Mouse (Mus musculus) kidney, adult 2 months (tissue): ENCODE measurements around the gene Ncoa3. TPM values are rescaled to one million over a fixed set of nuclear protein-coding genes. Genes with fewer than 3 reads are reported as not detected.

Experiments
- DNase-seq: peaks from one replicate; pipeline ENCODE4 v3.0.0; 2021
- H3K27ac ChIP-seq: fragments of 200-500 bp; 2 replicates; pipeline ENCODE4 v1.5.1; 2012; ENCODE audit warnings: low read depth, low read length, control low read depth, inconsistent platforms; ENCODE audit not compliant: insufficient read depth
- H3K27me3 ChIP-seq: fragments of 200-500 bp; replicated peaks from 2 replicates; pipeline ENCODE4 v1.6.1; 2012; ENCODE audit warnings: mild to moderate bottlenecking, moderate library complexity, low read length, inconsistent platforms; ENCODE audit not compliant: control insufficient read depth, insufficient read depth
- H3K36me3 ChIP-seq: fragments of 200-500 bp; 2 replicates; pipeline ENCODE4 v1.6.1; 2012; ENCODE audit warnings: mild to moderate bottlenecking, moderate library complexity, low read length, inconsistent platforms; ENCODE audit not compliant: control insufficient read depth, insufficient read depth
- H3K4me1 ChIP-seq: fragments of 200-500 bp; 2 replicates; pipeline ENCODE4 v1.6.1; 2011; ENCODE audit warnings: low read length; ENCODE audit not compliant: control insufficient read depth, insufficient read depth
- H3K4me3 ChIP-seq: fragments of 200-500 bp; 2 replicates; pipeline ENCODE4 v1.5.1; 2011; ENCODE audit warnings: mild to moderate bottlenecking, low read depth, low read length, control low read depth; ENCODE audit not compliant: insufficient read depth
- CTCF ChIP-seq: fragments of 200-500 bp; conservative IDR thresholded peaks from 2 replicates; pipeline ENCODE4 v1.5.1; 2011; ENCODE audit warnings: low read depth, mild to moderate bottlenecking, control low read depth, low read length, moderate library complexity, mixed read lengths; ENCODE audit not compliant: insufficient read depth, insufficient read length
- POLR2A ChIP-seq: fragments of 200-500 bp; IDR thresholded peaks from one replicate; pipeline ENCODE4 v1.6.1; 2011; ENCODE audit warnings: low read depth, low read length, control low read depth
- WGBS: fragments of 180-500 bp; shearing (Covaris S2); methylation state at CpG from one replicate; pipeline ENCODE4 v1.1.7; 2018; 5-methylcytosine and 5-hydroxymethylcytosine counted together
- polyA plus RNA-seq: library from polyadenylated mRNA; depleted of rRNA; stranded (reverse); fragments of >200 nt; gene quantifications from 2 replicates; pipeline ENCODE4 v1.2.3, GENCODE M21; 2012

Gene Ncoa3
- polyA plus RNA-seq, 1 experiment, result 36.3 TPM

DNA sequence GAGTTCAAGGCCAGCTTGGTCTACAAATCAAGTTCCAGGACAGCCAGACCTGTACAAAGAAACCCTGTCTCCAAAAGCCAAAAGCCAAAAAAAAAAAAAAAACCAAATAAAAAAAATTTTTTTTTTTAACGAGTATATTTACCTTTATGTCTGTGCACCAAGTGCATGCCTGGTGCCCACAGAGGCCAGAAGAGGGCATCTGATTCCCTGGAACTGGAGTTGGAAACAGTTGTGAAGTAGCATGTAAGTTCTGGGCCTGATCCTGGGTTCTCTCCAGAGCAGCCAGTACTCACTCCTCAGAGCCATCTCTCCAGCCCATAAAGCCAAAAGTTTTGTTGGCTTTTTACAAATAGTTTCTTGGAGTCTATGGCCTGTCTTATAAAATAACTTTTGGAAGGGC, 10.6 kb downstream of the Ncoa3 start:
- Histone ChIP-seq H3K4me1 (peaks cover 39% of the 10 kb centered on the region), H3K4me3 (no peak overlapping the region), H3K27me3 (no peaks in the 10 kb centered on the region), H3K27ac (no peak overlapping the region), H3K36me3 (no peaks in the 10 kb centered on the region)
- WGBS, result 34% methylated on average over 1 of the region's 1 CpGs
- no peak for TF ChIP-seq POLR2A
- TF ChIP-seq CTCF, result peak; percentile 54
- DNase-seq, result no peak

- TF ChIP-seq POLR2A (no peak), CTCF (0 out of 2 replicates have a peak, but pooled peaks have one; percentile 13)
- peak; percentile 75 for DNase-seq
- H3K4me3 ChIP-seq, result no peak overlapping the region
- H3K36me3 ChIP-seq, result no peaks in the 10 kb centered on the region
- 35% methylated on average over 6 of the region's 6 CpGs for WGBS
- no peak overlapping the region; the same call in 1 of the 2 replicates for H3K27ac ChIP-seq
- H3K27me3 ChIP-seq, result no peaks in the 10 kb centered on the region
- H3K4me1 ChIP-seq, result peaks cover 45% of the 10 kb centered on the region
Measured at GRCm38 (mm10) chr2:166007046-166007445, 14.6 kb downstream of the Ncoa3 start.

- H3K36me3 ChIP-seq, result no peaks in the 10 kb centered on the region; the same call in 1 of the 2 replicates
- 48% methylated on average over 8 of the region's 8 CpGs for WGBS
- DNase-seq, result no peak
- TF ChIP-seq CTCF, result no peak
- no peak for TF ChIP-seq POLR2A
- peaks cover 49% of the 10 kb centered on the region for H3K4me1 ChIP-seq
- H3K27ac ChIP-seq, result peak overlapping the region; percentile 1; the same call in 1 of the 2 replicates
- no peak overlapping the region for H3K4me3 ChIP-seq
- H3K27me3 ChIP-seq, result no peaks in the 10 kb centered on the region
Measured at GRCm38 (mm10) chr2:166008558-166009392, 16.3 kb downstream of the Ncoa3 start.

DNA sequence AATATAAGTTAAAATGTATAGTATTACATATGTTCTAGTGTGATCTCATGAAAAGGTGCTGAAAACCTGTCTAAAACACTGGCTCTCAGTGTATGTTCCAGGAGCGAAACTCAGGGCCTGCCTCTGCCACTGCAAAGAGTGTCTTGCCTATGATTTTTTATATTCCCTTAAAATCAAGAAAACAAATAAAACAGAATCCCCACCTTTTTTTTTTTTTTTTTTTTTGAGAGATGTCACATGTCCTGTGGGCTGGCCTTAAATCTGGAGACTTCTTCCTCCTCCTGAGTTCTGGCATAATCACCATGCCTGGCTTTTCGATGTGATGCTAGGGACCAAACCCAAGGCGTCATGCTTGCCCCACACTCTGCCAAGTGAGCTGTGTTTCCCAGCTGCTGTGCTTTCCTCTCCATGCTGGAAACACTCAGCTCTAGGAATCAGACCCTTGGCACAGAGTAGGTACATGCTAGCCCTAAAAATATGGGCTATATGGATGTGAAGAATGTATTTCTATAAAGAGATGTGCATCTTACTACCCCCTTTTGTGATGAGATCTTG, 17.0 kb downstream of the Ncoa3 start:
- Histone ChIP-seq H3K27ac (peak overlapping the region; percentile 6), H3K4me1 (peaks cover 50% of the 10 kb centered on the region), H3K4me3 (no peak overlapping the region), H3K36me3 (no peaks in the 10 kb centered on the region; the same call in 1 of the 2 replicates), H3K27me3 (no peaks in the 10 kb centered on the region)
- WGBS, result 46% methylated on average over 3 of the region's 3 CpGs
- DNase-seq, result no peak
- TF ChIP-seq CTCF (no peak), POLR2A (no peak)

DNA sequence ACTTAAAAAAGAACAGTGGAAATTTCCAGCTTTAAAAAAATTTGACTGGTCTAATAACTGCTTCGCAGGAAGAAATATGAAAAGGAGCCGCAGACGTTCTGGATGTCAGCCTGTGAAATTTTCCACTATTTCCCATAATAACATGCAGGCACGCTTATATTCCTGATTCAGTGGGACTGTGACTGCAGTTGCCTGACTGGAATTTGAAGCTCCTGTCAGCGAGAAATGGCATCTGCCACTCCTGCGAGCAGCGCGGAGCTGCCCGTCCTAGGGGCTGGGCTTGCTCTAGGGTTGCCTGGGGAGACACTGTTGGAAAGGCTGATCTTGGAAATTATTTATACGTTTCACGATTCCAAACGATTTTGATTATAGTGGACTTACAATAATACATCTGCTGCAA, 17.9 kb downstream of the Ncoa3 start:
- DNase-seq, result peak; percentile 60
- Histone ChIP-seq H3K4me1 (peaks cover 53% of the 10 kb centered on the region), H3K4me3 (no peak overlapping the region), H3K27me3 (no peaks in the 10 kb centered on the region), H3K36me3 (no peaks in the 10 kb centered on the region; the same call in 1 of the 2 replicates), H3K27ac (peak overlapping the region; percentile 61; the same call in 1 of the 2 replicates)
- TF ChIP-seq POLR2A, result no peak
- TF ChIP-seq CTCF, result no peak
- WGBS, result 34% methylated on average over 12 of the region's 12 CpGs

- peaks cover 51% of the 10 kb centered on the region for H3K4me1 ChIP-seq
- WGBS, result 62% methylated on average over 3 of the region's 3 CpGs
- H3K4me3 ChIP-seq, result no peak overlapping the region
- no peaks in the 10 kb centered on the region; the same call in 1 of the 2 replicates for H3K36me3 ChIP-seq
- H3K27ac ChIP-seq, result peak overlapping the region; percentile 62
- no peak for DNase-seq
- H3K27me3 ChIP-seq, result no peaks in the 10 kb centered on the region
- TF ChIP-seq POLR2A (no peak), CTCF (no peak)
Measured at GRCm38 (mm10) chr2:166011422-166011821, 19.0 kb downstream of the Ncoa3 start.

DNA sequence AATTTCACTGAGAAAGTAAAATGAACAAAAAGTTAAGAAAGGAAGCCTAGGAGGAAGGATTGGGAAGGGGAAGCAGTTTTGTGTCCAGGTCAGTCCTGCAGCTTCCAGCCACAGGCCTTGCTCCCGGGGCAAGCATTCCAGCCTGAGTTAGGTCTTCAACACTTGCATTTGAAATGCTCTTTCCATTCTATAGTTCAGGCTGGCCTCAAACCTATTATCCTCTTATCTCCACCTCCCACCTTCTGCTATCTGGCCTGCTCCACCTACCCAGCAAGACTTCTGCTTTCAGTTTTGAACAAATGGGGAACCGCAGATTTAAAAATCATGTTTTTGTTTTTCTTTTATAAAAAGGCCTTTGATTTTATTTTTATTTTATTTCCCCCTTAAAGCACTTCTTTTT, 19.7 kb downstream of the Ncoa3 start:
- Histone ChIP-seq H3K27ac (peak overlapping the region; percentile 62), H3K4me3 (no peak overlapping the region), H3K4me1 (peaks cover 50% of the 10 kb centered on the region), H3K36me3 (no peaks in the 10 kb centered on the region; the same call in 1 of the 2 replicates), H3K27me3 (no peaks in the 10 kb centered on the region)
- DNase-seq, result no peak
- no peak for TF ChIP-seq CTCF
- no peak for TF ChIP-seq POLR2A
- WGBS, result 36% methylated on average over 2 of the region's 2 CpGs
